ENCODE assay signal across 25 mouse cellular contexts in the genomic region with DNA sequence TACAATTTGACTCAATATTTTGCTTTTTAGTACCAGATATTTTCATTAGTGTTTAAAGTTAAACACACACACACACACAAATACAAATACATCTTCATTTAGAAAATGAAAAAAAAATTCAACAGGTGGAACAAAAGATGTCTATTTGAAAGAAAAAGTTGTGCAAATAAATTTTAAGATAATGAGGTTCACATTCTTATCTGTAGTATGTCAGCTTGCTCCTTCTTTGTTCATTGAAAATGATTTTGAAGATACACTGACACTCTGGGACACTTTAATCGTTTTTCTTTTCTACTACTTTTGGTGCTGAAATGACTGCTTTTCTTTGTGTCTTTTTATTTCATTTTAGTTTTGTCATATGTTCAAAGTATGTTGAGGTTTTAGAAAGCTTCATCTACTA.
"Had no signal": no experiment of that assay in that cellular context is flagged by ENCODE, and none has a peak within 500 bp of the region (broad histone marks: within the 10 kb centered on the region; RNA-seq: fewer than 3 reads in every experiment).

No protein-coding gene starts in this region.

- H3K27ac ChIP-seq: embryonic facial prominence, embryonic 10.5 days; embryonic facial prominence, embryonic 12.5 days; embryonic facial prominence, embryonic 13.5 days; embryonic facial prominence, embryonic 15.5 days; forebrain, embryonic 10.5 days; forebrain, embryonic 12.5 days; forebrain, embryonic 13.5 days; forebrain, embryonic 15.5 days; gastrocnemius, adult 2 months; heart, adult 2 months had no signal

- DNase-seq: cerebellum, adult 9-10 months; cerebellum, adult 9-11 months; cerebellum, postnatal 10 days; cerebellum, postnatal 14 days; cerebellum, postnatal 25 days; cerebellum, postnatal 36 days; embryo, embryonic 11 days; forebrain, postnatal 0 days; gastrocnemius, adult 2 months; gastrocnemius, postnatal 10 days; gastrocnemius, postnatal 14 days; gastrocnemius, postnatal 25 days; gastrocnemius, postnatal 36 days; heart, adult 11 months; heart, adult 18-20 months; heart, adult 2 months had no signal

- H3K9me3 ChIP-seq: embryonic facial prominence, embryonic 10.5 days; embryonic facial prominence, embryonic 12.5 days; embryonic facial prominence, embryonic 13.5 days; embryonic facial prominence, embryonic 15.5 days; forebrain, embryonic 10.5 days; forebrain, embryonic 12.5 days; forebrain, embryonic 13.5 days; forebrain, embryonic 15.5 days had no signal

- H3K27me3 ChIP-seq: embryonic facial prominence, embryonic 12.5 days; embryonic facial prominence, embryonic 13.5 days; embryonic facial prominence, embryonic 15.5 days; forebrain, embryonic 12.5 days; forebrain, embryonic 13.5 days; forebrain, embryonic 15.5 days had no signal

- H3K4me3 ChIP-seq: embryonic facial prominence, embryonic 10.5 days; embryonic facial prominence, embryonic 12.5 days; embryonic facial prominence, embryonic 13.5 days; embryonic facial prominence, embryonic 15.5 days; erythroblast, embryonic 14.5 days; forebrain, embryonic 10.5 days; forebrain, embryonic 12.5 days; forebrain, embryonic 13.5 days; forebrain, embryonic 15.5 days; gastrocnemius, adult 2 months; heart, adult 2 months had no signal

- H3K36me3 ChIP-seq: embryonic facial prominence, embryonic 10.5 days; embryonic facial prominence, embryonic 12.5 days; embryonic facial prominence, embryonic 13.5 days; embryonic facial prominence, embryonic 15.5 days; forebrain, embryonic 10.5 days; forebrain, embryonic 12.5 days; forebrain, embryonic 15.5 days had no signal

- H3K9ac ChIP-seq: embryonic facial prominence, embryonic 12.5 days; embryonic facial prominence, embryonic 13.5 days; embryonic facial prominence, embryonic 15.5 days; forebrain, embryonic 12.5 days; forebrain, embryonic 13.5 days; forebrain, embryonic 15.5 days; forebrain, postnatal 0 days had no signal

- H3K4me1 ChIP-seq: embryonic facial prominence, embryonic 10.5 days; embryonic facial prominence, embryonic 12.5 days; embryonic facial prominence, embryonic 13.5 days; embryonic facial prominence, embryonic 15.5 days; forebrain, embryonic 10.5 days; forebrain, embryonic 12.5 days; forebrain, embryonic 13.5 days; forebrain, embryonic 15.5 days had no signal
